Mouse (Mus musculus) MEL (cell line): Measurements from ENCODE around the gene Dock3. TPM values are rescaled to one million over a fixed set of nuclear protein-coding genes. Genes with fewer than 3 reads are reported as not detected.

Experiments used
- DNase-seq: peaks from one replicate; pipeline ENCODE4 v3.0.0; 2011; ENCODE audit warnings: low read depth, low spot score
- H3K27ac ChIP-seq: 2 replicates; pipeline ENCODE4 v1.5.1; 2012; ENCODE audit warnings: low read depth, mild to moderate bottlenecking, control low read depth, low read length, moderate library complexity; ENCODE audit not compliant: control insufficient read depth
- H3K27me3 ChIP-seq, 2 experiments: fragments of 150-350 bp in 1 of 2; sonication (generic) in 1 of 2; 2 replicates each; pipeline ENCODE4 v1.6.1; 2012; ENCODE audit warnings: low read length in 2 of 2, mild to moderate bottlenecking in 2 of 2, improper control_type of control experiment in 1 of 2, moderate library complexity in 1 of 2; ENCODE audit not compliant: insufficient read depth in 2 of 2, control insufficient read depth in 1 of 2
- H3K36me3 ChIP-seq, 2 experiments: 2 replicates each; pipeline ENCODE4 v1.6.1; 2012 to 2014; ENCODE audit warnings: low read length in 2 of 2, improper control_type of control experiment in 1 of 2, inconsistent platforms in 1 of 2, mild to moderate bottlenecking in 1 of 2; ENCODE audit not compliant: insufficient read depth in 2 of 2, control insufficient read depth in 1 of 2
- H3K4me1 ChIP-seq, 2 experiments: fragments of 150-350 bp in 1 of 2; sonication (generic) in 1 of 2; 2 replicates each; pipeline ENCODE4 v1.6.1; 2012; ENCODE audit warnings: low read length in 2 of 2, improper control_type of control experiment in 1 of 2, mild to moderate bottlenecking in 1 of 2; ENCODE audit not compliant: insufficient read depth in 2 of 2, control insufficient read depth in 1 of 2
- H3K4me3 ChIP-seq, 2 experiments: fragments of 150-350 bp in 1 of 2; sonication (generic) in 1 of 2; 2 replicates each; pipeline ENCODE4 v1.5.1; 2012; ENCODE audit warnings: low read depth in 2 of 2, low read length in 2 of 2, mild to moderate bottlenecking in 2 of 2, moderate library complexity in 2 of 2, control low read depth in 1 of 2, improper control_type of control experiment in 1 of 2; ENCODE audit not compliant: control insufficient read depth in 1 of 2, insufficient read depth in 1 of 2
- H3K79me2 ChIP-seq: 2 replicates; pipeline ENCODE4 v1.6.1; 2012; ENCODE audit warnings: mild to moderate bottlenecking, low read length, moderate library complexity; ENCODE audit not compliant: control insufficient read depth, poor library complexity, insufficient read depth
- H3K9ac ChIP-seq: 2 replicates; pipeline ENCODE4 v1.6.1; 2012; ENCODE audit warnings: low read depth, mild to moderate bottlenecking, control low read depth, low read length, moderate library complexity; ENCODE audit not compliant: control insufficient read depth, poor library complexity, severe bottlenecking
- H3K9me3 ChIP-seq: fragments of 150-350 bp; sonication (generic); replicated peaks from 2 replicates; pipeline ENCODE4 v1.6.1; 2012; ENCODE audit warnings: mild to moderate bottlenecking, low read length, improper control_type of control experiment, moderate library complexity; ENCODE audit not compliant: insufficient read depth
- CHD1 ChIP-seq: IDR thresholded peaks from 2 replicates; pipeline ENCODE4 v1.6.1; 2012; ENCODE audit warnings: low read depth, mild to moderate bottlenecking, inconsistent platforms, low read length, improper control_type of control experiment
- CHD2 ChIP-seq: IDR thresholded peaks from 2 replicates; pipeline ENCODE4 v1.6.1; 2011; ENCODE audit warnings: low read length, improper control_type of control experiment
- E2F4 ChIP-seq: IDR thresholded peaks from 2 replicates; pipeline ENCODE4 v1.6.1; 2011; ENCODE audit warnings: low read depth, low read length, improper control_type of control experiment, borderline replicate concordance
- ELF1 ChIP-seq: IDR thresholded peaks from 2 replicates; pipeline ENCODE4 v1.6.1; 2014; ENCODE audit warnings: low read depth, mild to moderate bottlenecking, inconsistent platforms, low read length, improper control_type of control experiment, moderate library complexity
- EP300 ChIP-seq, 2 experiments: IDR thresholded peaks; 2 replicates each; pipeline ENCODE4 v1.6.1; 2011; ENCODE audit warnings: improper control_type of control experiment in 2 of 2, low read length in 2 of 2, low read depth in 1 of 2, mild to moderate bottlenecking in 1 of 2
- GABPA ChIP-seq: IDR thresholded peaks from 2 replicates; pipeline ENCODE4 v1.6.1; 2012; ENCODE audit warnings: low read depth, mild to moderate bottlenecking, inconsistent platforms, low read length, improper control_type of control experiment, moderate library complexity
- GATA1 ChIP-seq: IDR thresholded peaks from 2 replicates; pipeline ENCODE4 v1.6.1; 2011; ENCODE audit warnings: low read depth, low read length, improper control_type of control experiment
- HCFC1 ChIP-seq: IDR thresholded peaks from 2 replicates; pipeline ENCODE4 v1.6.1; 2012; ENCODE audit warnings: low read depth, mild to moderate bottlenecking, inconsistent platforms, low read length, improper control_type of control experiment, moderate library complexity
- JUND ChIP-seq: IDR thresholded peaks from 2 replicates; pipeline ENCODE4 v1.6.1; 2011; ENCODE audit warnings: low read depth, mild to moderate bottlenecking, improper control_type of control experiment, low read length
- KAT2A ChIP-seq: conservative IDR thresholded peaks from 2 replicates; pipeline ENCODE4 v1.6.1; 2012; ENCODE audit warnings: low read depth, low read length, improper control_type of control experiment, inconsistent platforms
- MAX ChIP-seq: IDR thresholded peaks from 2 replicates; pipeline ENCODE4 v1.6.1; 2011; ENCODE audit warnings: low read length, improper control_type of control experiment
- MEF2A ChIP-seq: IDR thresholded peaks from 2 replicates; pipeline ENCODE4 v1.6.1; 2014; ENCODE audit warnings: low read depth, mild to moderate bottlenecking, inconsistent platforms, low read length, improper control_type of control experiment; ENCODE audit not compliant: poor library complexity, insufficient replicate concordance, severe bottlenecking; ENCODE audit errors: extremely low read depth
- MXI1 ChIP-seq: IDR thresholded peaks from 2 replicates; pipeline ENCODE4 v1.6.1; 2011; ENCODE audit warnings: mild to moderate bottlenecking, low read depth, low read length, improper control_type of control experiment
- MYB ChIP-seq: IDR thresholded peaks from 2 replicates; pipeline ENCODE4 v1.6.1; 2011; ENCODE audit warnings: mild to moderate bottlenecking, low read depth, low read length, improper control_type of control experiment
- MYC ChIP-seq: IDR thresholded peaks from 2 replicates; pipeline ENCODE4 v1.6.1; 2011; ENCODE audit warnings: low read depth, mild to moderate bottlenecking, low read length, improper control_type of control experiment, moderate library complexity
- NELFE ChIP-seq: IDR thresholded peaks from 2 replicates; pipeline ENCODE4 v1.6.1; 2011; ENCODE audit warnings: low read depth, low read length, improper control_type of control experiment
- POLR2AphosphoS2 ChIP-seq: IDR thresholded peaks from 2 replicates; pipeline ENCODE4 v1.6.1; 2011; ENCODE audit warnings: low read length, improper control_type of control experiment
- RAD21 ChIP-seq: IDR thresholded peaks from 2 replicates; pipeline ENCODE4 v1.6.1; 2011; ENCODE audit warnings: mild to moderate bottlenecking, low read depth, low read length, improper control_type of control experiment
- SIN3A ChIP-seq: IDR thresholded peaks from 2 replicates; pipeline ENCODE4 v1.6.1; 2012; ENCODE audit warnings: low read length, improper control_type of control experiment, inconsistent platforms
- TAL1 ChIP-seq: IDR thresholded peaks from 2 replicates; pipeline ENCODE4 v1.6.1; 2012; ENCODE audit warnings: mild to moderate bottlenecking, inconsistent platforms, low read length, moderate library complexity, mixed read lengths
- TBP ChIP-seq: IDR thresholded peaks from 2 replicates; pipeline ENCODE4 v1.8.0; 2011; ENCODE audit warnings: low read depth, low read length, improper control_type of control experiment
- TCF12 ChIP-seq: IDR thresholded peaks from 2 replicates; pipeline ENCODE4 v1.6.1; 2014; ENCODE audit warnings: low read depth, mild to moderate bottlenecking, inconsistent platforms, low read length, improper control_type of control experiment, moderate library complexity
- UBTF ChIP-seq: IDR thresholded peaks from 2 replicates; pipeline ENCODE4 v1.6.1; 2012; ENCODE audit warnings: low read depth, mild to moderate bottlenecking, inconsistent platforms, low read length, improper control_type of control experiment, moderate library complexity, borderline replicate concordance; ENCODE audit not compliant: insufficient read depth
- USF1 ChIP-seq: IDR thresholded peaks from 2 replicates; pipeline ENCODE4 v1.6.1; 2014; ENCODE audit warnings: low read depth, mild to moderate bottlenecking, inconsistent platforms, low read length, improper control_type of control experiment, moderate library complexity
- ZC3H11A ChIP-seq: IDR thresholded peaks from 2 replicates; pipeline ENCODE4 v1.6.1; 2012; ENCODE audit warnings: low read depth, mild to moderate bottlenecking, inconsistent platforms, low read length, improper control_type of control experiment
- ZMIZ1 ChIP-seq: IDR thresholded peaks from 2 replicates; pipeline ENCODE4 v1.6.1; 2012; ENCODE audit warnings: low read depth, mild to moderate bottlenecking, inconsistent platforms, low read length, improper control_type of control experiment, moderate library complexity
- polyA plus RNA-seq, 2 experiments: library from polyadenylated mRNA; stranded (reverse) in 1 of 2; unstranded in 1 of 2; fragments of >175 nt in 1 of 2; fragments of >200 nt in 1 of 2; gene quantifications; 2 replicates each; pipeline versions ENCODE4 v1.2.1 to v1.2.4; 2012; ENCODE audit warnings: low replicate concordance in 2 of 2, low read depth in 1 of 2; ENCODE audit not compliant: insufficient read length in 2 of 2, insufficient read depth in 1 of 2, missing spikeins in 1 of 2
- total RNA-seq: library from RNA; depleted of rRNA; stranded (reverse); fragments of 300-350 nt; gene quantifications from 2 replicates; pipeline ENCODE4 v1.2.3, GENCODE M21; 2012

Dock3 gene
- total and polyA plus RNA-seq, 3 experiments = 0.03 to 0.08 TPM; not detected in 1

DNA sequence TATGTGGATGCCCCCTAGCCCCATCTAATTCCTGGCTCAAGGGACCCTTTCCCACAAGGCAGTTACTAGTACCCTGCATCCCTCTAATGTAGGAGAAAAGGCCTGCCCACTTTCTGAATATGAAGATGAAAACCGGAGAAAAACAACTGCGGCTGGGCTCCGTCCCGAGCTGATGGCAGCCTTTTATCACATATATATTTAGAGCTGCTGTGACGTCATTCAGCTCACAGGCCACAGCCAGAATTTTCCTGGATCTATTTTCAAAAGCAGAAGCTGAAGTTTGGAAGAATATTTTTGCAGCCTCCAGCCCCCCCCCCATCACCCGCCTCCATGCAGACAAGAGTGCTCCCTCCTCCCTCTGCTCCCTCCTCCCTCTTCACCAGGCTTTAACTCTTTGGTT, 27.9 kb upstream of the Dock3 start:
- H3K27me3 ChIP-seq = no peaks in the 10 kb centered on the region
- H3K9me3 ChIP-seq = no peaks in the 10 kb centered on the region
- no peaks in the 10 kb centered on the region for H3K79me2 ChIP-seq
- H3K36me3 ChIP-seq = peaks cover 0 to 16% of the 10 kb centered on the region in 2 experiments; a peak in 3 of 4 replicates
- TF ChIP-seq E2F4 = no peak
- no peak for TF ChIP-seq TCF12
- no peak for TF ChIP-seq GATA1
- no peak for TF ChIP-seq EP300 (IDR thresholded peaks at IDR 0.05; ENCODE audit: low read depth in 1 of 2, low read length in 2 of 2)
- TF ChIP-seq CHD1 = no peak
- TF ChIP-seq MAX = no peak
- TF ChIP-seq HCFC1 = no peak
- TF ChIP-seq ZC3H11A = no peak
- TF ChIP-seq TBP = no peak
- TF ChIP-seq MYC = no peak
- no peak for TF ChIP-seq SIN3A
- TF ChIP-seq USF1 = no peak
- no peak for TF ChIP-seq CHD2
- no peak for TF ChIP-seq UBTF
- no peak for TF ChIP-seq MEF2A
- no peak for TF ChIP-seq TAL1
- no peak for TF ChIP-seq ZMIZ1
- TF ChIP-seq, all 39 proteins: peak for 0
- Histone ChIP-seq H3K4me1 (peaks cover 18 to 30% of the 10 kb centered on the region in 2 experiments), H3K27ac (no peak overlapping the region), H3K4me3 (no peak overlapping the region), H3K9ac (no peak overlapping the region)
- DNase-seq = no peak

DNA sequence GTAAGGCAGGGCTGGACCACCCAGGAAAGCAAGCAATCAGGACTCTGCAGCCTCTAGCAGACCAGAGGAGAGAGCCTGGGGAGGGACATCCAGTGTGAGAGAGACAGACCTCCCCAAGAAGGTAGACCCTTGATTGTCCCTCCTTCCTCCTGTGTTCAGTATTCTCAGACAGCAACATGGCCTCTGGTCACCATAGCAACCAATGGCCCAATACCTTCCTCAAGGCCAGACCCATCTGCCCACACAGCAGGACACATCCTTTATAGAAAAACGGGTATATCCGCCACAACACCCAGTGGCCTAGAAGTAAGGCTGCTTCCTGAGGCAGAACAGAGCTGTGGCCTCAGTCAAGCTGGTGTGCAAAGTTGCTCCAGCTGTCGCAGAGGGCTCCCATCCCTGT, 23.9 kb upstream of the Dock3 start:
- H3K36me3 ChIP-seq = peaks cover 0 to 1% of the 10 kb centered on the region in 2 experiments; a peak in 3 of 4 replicates
- DNase-seq = no peak

More for the DNA sequence above, 23.9 kb upstream of the Dock3 start:
- Histone ChIP-seq H3K4me1 (peaks cover 1 to 2% of the 10 kb centered on the region in 2 experiments; a peak in 3 of 4 replicates), H3K9ac (no peak overlapping the region), H3K79me2 (no peaks in the 10 kb centered on the region), H3K27me3 (no peaks in the 10 kb centered on the region), H3K4me3 (no peak overlapping the region), H3K9me3 (no peaks in the 10 kb centered on the region), H3K27ac (no peak overlapping the region)
- TF ChIP-seq MYC = no peak
- TF ChIP-seq KAT2A = no peak
- no peak for TF ChIP-seq MEF2A
- TF ChIP-seq ELF1 = no peak
- no peak for TF ChIP-seq RAD21
- no peak for TF ChIP-seq POLR2AphosphoS2
- TF ChIP-seq CHD2 = no peak
- no peak for TF ChIP-seq HCFC1
- TF ChIP-seq GABPA = no peak
- no peak for TF ChIP-seq JUND
- TF ChIP-seq MYB = no peak
- no peak for TF ChIP-seq MXI1
- TF ChIP-seq ZC3H11A = no peak
- no peak for TF ChIP-seq NELFE
